Mouse (Mus musculus) CH12.LX (cell line): Measurements from ENCODE around the gene Pdss2.

Experiments used
- CHD2 ChIP-seq: IDR thresholded peaks from 2 replicates; pipeline ENCODE4 v1.6.1; 2011; ENCODE audit warnings: low read length, improper control_type of control experiment
- ELF1 ChIP-seq: IDR thresholded peaks from 2 replicates; pipeline ENCODE4 v1.6.1; 2014; ENCODE audit warnings: low read depth, mild to moderate bottlenecking, inconsistent platforms, low read length, improper control_type of control experiment
- EP300 ChIP-seq: IDR thresholded peaks from 2 replicates; pipeline ENCODE4 v1.6.1; 2011; ENCODE audit warnings: low read length, improper control_type of control experiment
- POLR2A ChIP-seq: IDR thresholded peaks from 2 replicates; pipeline ENCODE4 v1.6.1; 2011; ENCODE audit warnings: low read depth, mild to moderate bottlenecking, improper control_type of control experiment, low read length
- POLR2AphosphoS2 ChIP-seq: IDR thresholded peaks from 2 replicates; pipeline ENCODE4 v1.6.1; 2011; ENCODE audit warnings: low read depth, low read length, improper control_type of control experiment
- SMC3 ChIP-seq: IDR thresholded peaks from 2 replicates; pipeline ENCODE4 v1.6.1; 2011; ENCODE audit warnings: low read depth, low read length, improper control_type of control experiment
- ZNF384 ChIP-seq: IDR thresholded peaks from 2 replicates; pipeline ENCODE4 v1.6.1; 2012; ENCODE audit warnings: low read depth, low read length, improper control_type of control experiment, inconsistent platforms

DNA sequence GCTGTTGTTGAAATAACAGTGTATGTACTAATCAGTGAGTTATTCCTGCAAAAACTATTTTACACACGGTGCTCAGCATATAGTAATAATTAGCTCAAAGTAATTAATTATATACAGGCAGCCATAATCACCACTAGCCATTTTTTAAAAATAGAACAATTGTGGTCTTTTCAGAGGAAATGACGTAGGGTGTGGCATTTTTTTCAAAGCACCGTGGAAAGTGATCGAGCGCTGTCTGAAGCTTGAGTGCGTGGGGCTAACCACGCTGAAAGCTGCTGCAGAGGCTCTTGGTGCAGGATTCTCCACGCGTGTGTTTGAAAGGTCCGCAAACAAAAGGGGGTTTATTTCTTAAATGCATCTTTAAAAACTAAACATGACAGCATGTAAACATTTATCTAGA is 118.5 kb downstream of the Pdss2 start:
- TF ChIP-seq EP300 (no peak), POLR2AphosphoS2 (no peak), CHD2 (no peak), SMC3 (no peak), POLR2A (no peak), ZNF384 (0 out of 2 replicates have a peak, but pooled peaks have one; percentile 20), ELF1 (no peak)
